Mouse (Mus musculus): ENCODE data around the gene Rps26.
A peak's percentile ranks its signal among the peaks of the same experiment; 100 is the strongest.

Rps26 gene

DNA sequence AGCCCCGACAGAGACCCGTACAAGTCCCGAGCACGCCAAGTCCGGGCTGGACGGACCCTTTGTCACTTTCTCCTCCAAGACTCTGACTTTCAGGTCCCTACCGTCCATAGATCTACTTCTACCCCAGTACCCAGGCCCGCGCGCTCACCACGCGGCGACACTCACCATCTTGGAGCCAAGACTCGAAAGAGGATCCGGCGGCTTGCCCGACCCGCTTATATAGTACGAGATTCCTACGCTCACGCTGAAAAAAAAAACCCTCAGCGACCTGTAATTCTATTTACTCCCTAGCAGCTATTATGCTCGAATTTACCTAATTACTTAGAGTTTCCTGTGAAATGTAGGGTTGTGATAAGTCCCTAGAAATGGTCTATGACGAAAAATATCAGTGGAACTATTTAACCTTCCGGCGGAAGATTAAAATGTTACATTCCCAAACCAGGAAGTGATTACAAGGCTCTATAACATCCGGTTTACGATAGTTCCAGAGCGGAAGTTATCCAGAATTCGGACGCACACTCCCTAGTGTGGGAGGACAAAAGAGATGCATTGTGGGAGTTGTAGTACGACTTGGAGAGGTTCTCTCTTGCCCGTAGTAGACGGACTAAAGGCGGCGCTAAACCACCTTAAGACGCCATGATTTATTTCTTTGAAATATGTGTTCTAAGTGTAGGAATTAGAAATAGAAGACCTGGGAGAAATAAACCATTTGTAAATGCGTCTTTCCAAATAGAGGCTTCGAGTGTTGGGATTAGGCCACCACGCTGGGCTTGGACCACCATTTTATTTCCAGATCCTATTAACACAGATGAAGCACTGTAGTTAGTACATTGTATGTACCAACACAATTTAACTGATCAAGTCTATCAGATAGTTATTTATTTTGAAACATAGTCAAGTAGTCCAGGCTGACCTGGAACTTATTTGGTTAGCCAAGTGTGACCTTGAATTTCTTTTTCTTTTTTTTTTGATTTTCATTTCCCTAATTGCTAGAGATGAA lies at the start of gene Rps26:
Rps26 (minus strand) TSS at position 437 of the 1,000 bp plus-strand sequence.
- DNase-seq (ENCODE audit: low spot score), result peak; percentile 99

DNA sequence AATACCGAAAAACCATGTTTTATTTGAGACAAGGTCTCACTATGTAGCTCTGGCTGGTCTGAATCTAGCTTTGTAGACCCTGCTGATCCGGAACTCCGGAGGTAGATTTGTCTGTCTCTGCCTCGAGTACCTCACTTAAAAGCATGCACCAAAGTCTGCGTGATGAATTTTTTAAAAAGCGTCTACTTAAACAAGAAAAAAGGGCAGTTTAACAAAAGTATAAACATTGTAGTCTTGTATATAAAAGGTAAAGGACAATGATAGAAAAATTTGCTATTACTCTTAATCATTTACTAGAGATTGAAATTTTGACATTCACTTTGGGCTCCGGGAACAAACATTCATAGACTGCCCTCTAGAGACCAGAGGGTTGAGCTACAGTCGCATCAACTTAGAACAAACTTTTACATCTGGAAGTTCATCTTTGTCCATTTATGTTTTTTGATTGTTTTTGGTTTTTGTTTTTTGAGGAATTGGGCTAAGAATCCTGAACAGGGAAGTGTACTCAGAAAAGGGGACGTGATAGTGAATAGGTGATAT lies 48.0 kb upstream of the Rps26 start:
- DNase-seq (ENCODE audit: low spot score), result peak; percentile 64

DNA sequence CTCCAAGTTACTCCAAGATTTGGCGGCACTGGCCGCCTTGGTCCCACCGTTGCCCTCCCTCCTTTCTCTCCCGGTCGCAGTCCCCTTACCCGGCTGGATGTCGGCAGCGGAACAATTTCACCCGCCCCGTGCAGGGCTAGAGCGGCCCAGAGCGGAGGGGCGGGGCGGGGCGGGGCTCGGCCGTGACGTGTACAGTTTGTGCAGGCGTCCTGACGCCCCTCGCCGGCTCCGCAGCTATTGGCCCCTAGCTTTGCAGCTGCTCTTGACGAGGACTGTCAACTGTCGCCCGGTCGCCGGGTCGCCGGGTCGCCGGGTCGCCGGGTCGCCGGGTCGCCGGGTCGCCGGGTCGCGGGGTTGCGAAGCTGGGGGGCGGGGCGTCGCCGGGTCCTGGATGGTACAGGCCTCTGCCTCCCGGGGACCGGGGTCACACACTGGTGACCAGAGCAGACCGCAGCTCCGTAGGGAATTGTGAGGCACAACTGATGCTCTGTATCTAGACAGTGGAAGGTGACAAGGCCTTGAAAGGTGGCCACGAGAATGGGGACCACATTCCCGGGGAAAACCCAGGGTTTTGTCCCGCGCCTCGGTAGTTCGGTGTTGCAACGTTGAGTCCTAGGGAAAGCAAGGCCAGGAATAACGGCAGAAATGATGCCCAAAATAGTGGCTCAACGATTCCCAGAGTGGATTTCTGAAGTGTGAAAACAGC lies 47.4 kb upstream of the Rps26 start, which contains the start of gene Suox:
Suox (minus strand) TSS at position 311 of the 706 bp plus-strand sequence.
- DNase-seq (ENCODE audit: low spot score), result peak; percentile 67

DNA sequence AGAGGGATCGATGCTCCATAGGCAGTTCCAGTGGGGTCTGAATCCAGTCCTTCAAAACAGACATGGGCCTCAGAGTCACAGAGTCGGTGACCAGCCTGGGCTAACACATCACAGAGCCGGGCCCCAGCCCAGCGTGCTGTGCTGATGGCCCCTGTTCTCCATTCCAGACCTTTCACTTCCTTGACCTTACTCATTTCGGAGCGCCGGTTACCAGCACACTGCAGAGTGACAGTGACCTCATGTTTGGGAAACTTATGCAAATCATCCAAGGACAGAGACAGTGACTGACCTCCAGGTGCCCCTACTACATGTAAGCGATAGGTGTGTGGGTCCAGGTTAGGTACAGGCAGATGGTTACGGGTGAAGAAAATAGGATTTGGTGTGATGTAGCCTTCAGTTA lies 44.6 kb upstream of the Rps26 start:
- DNase-seq (ENCODE audit: low spot score), result no peak

DNA sequence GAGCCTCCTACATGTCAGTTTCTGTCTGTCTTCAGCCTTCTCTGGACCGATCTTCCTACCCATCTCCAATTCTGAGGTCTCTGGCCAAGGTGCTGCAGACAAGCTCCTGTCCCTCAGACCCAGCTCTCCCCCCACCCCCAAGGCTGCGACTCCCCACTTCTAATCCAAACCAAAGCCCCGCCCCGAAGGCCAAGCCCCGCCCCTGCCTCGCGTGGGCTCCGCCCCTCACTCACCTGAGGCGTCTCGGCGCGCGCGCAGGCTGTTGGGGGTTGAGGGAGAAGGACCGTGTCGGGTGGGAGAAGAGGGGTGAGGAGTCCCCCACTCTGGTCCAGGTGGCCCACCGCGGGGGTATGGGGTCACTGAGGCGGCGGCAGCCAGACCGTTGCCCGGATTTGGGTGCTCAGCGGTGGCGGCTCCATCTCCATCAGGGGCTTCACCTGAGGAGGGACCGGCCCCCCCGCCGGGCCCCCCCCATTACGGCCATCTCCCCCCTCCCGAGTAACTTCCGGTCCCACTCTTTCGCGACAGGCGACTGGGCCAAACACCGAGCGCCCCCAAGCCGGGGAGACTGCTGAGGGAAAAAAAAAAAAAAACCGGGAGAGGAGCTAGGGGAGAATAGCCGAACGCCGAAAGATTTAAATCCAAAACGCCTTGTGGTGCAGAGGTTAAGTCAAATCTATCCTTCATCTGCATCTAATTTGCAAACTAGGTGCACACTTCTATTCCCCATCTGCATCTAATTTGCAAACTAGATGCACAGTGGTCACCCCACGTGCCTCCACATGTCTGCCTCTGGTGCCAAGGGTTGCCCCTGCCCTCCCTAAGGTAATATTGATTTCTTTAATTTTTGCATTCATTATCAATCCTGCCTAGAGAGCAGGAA lies 42.5 kb upstream of the Rps26 start:
- no peak for DNase-seq (ENCODE audit: low spot score)

DNA sequence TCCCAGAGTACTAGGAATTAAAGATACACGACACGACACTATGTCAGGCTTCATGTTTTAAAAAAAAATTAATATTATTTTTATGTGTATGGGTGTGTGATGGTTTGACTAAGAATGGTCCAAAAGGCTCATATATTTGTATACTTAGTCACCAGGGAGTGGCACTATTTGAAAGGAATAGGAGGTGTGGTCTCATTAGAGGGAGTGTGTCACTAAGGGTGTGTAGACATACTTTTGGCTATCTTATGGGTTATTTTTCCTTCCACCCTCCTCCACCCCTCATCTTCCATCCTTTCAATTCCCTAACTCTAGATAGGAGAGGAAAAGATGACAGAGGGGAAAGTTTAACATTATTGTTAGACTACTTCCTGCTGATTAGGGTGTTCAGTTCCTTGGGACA lies 39.3 kb upstream of the Rps26 start:
- DNase-seq (ENCODE audit: low spot score), result no peak

DNA sequence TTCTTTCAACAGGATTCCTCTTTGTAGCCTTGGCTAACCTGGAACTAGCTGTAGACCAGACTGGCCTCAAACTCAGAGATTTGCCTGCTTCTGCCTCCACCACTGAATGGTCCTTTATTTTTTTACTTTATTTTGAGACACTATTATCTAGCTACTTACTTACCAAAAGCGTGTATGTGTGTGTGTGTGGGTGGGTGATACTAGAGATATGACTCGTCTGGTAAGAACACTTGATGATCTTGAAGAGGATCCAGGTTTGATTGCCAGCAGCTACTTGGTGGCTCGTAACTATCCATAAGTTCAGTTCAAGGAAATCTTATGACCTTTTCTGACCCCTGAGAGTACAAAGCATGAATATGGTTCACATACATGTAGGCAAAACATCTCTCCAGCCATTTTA lies 38.8 kb upstream of the Rps26 start:
- no peak for DNase-seq (ENCODE audit: low spot score)

DNA sequence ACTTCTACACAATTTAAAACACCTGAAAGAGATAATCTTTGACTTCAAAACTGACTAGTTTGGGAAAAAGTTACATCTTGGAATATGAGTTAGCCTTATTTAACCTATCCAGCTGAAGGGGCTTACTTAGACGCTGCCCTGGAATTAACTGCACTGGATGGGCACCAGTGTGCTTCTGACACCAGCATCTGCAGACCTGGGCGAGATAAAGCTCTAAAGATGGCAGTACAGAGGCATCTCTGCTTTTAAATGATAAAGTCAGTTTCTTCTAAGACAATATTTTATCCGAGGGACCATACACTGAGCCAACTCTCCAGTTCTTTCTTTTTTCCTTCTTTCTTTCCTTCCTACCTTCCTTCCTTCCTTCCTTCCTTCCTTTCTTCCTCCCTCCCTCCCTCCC lies 38.3 kb upstream of the Rps26 start:
- DNase-seq (ENCODE audit: low spot score), result no peak

DNA sequence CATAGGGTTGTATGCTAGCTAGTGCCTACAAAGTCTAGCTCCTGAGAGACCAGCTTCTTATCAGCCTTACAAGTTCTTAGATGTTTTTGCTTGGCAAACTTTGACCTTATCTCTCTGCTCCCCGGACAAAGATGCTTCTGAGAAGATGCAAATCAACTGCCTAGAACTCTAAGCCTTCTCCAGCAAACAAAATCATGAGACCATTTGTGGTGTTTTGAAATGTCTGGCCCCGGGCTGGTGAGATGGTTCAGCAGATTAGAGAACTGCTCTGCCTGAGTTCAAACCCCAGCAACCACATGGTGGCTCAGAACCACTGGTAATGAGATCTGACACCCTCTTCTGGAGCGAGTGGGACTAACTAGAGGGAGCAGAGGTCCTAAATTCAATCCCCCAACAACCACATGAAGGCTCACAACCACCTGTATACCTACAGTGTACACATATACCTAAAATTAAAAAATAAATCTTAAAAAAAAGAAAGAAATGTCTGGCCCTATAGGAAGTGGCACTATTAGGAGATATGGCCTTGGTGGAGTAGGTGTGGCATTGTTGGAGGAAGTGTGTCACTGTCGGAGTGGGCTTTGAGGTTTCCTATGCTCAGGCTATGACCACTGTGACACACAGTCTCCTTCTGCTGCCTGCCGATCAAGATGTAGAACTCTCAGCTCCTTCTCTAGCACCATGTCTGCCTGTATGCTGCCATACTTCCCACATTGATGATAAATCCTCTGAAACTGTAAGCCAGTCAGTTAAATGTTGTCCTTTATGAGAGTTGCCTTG lies 37.1 kb upstream of the Rps26 start:
- DNase-seq (ENCODE audit: low spot score), result no peak

DNA sequence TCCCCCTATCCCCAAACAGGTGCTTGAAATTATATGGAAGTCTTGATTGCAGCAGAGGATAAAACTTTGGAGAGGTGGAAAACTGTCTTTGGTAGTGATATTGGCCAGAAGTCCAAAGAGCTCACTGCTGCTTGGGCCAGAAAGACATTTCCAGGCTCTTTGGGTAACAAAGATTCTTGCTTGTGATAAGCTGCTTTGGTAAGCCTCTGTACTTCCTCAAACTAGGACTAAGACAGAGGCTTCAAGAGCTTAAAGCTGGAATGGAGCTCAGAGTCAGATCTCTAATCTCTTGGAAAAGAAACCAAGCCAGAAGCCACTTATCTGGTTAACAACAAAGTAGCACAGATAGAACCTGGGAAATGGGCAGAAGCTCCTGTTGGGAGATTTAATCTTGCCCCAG lies 35.9 kb upstream of the Rps26 start:
- DNase-seq (ENCODE audit: low spot score), result no peak

DNA sequence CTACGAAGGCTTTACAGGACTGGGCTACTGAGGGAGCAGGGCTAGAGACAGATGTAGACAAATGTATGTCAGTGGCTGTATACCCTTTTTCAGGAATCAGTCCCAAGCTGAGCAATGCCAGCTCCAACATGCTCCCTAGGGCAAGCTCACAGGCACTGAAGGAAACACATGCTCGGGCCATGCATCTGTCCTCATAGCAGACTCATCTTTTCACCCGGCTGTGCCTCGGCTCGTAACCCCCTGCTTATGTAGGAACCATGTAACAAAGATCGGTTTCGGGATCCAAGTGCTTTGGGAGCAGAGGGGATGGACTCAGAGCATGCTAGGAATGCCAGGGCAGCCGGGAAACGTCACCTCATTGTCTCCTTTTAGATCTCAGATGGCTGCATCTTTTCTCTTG lies 32.9 kb upstream of the Rps26 start:
- no peak for DNase-seq (ENCODE audit: low spot score)

DNA sequence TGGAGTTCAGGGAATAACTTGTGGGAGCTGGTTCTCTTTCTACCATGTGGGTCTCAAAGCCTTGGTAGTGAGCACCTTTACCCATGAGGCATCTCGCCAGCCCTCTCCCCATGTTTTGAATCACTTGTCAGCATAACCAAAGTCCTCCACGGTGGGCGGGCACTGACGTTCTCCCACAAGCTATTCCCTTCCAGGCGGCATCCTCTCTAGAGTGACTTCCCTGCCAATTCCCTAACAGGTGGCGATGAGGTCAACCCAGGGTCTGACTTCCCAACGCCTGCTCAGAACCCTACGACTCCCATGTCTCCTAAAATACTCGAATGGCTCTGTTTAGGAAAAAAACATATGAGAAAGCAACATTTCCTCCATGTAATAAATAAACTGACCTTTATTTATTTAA lies 31.3 kb upstream of the Rps26 start:
- no peak for DNase-seq (ENCODE audit: low spot score)

DNA sequence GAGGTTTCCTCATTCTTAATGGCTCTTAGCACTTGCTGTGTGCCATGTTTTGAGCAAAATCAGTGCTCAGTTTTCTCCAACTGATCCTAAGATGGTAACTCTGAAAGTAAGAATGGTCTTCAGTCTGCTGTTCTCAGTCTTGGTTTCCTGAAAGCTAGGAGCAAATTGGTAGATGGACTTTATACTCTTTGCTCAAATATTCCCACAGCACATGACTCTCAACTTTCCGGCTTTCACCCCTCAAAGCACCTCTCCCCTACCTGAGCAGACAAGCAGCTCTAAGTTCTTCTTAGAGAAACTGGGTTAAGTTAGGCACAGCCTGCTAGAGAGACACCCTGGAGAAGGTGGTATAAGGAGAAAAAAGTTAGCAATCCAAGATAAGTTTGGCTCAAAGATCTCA lies 30.2 kb upstream of the Rps26 start:
- DNase-seq (ENCODE audit: low spot score), result no peak

DNA sequence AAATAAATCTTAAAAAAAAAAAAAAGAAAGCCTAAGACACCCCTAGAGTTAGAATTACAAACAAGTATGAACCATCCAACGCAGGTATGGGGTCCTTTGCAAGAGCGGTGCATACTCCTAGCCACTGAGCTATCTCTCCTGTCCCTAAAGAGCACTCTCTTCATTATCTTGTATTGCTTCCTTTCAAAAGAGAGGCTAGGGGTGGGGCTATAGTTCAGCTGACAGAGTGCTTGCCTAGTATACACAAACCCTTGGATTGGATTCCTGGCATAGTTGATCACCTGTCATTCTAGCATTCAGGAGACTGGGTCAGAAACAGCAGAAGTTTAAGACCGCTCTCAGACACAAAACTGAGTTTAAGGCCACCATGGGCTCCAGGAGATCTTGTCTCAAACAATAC lies 28.7 kb upstream of the Rps26 start:
- DNase-seq (ENCODE audit: low spot score), result no peak

DNA sequence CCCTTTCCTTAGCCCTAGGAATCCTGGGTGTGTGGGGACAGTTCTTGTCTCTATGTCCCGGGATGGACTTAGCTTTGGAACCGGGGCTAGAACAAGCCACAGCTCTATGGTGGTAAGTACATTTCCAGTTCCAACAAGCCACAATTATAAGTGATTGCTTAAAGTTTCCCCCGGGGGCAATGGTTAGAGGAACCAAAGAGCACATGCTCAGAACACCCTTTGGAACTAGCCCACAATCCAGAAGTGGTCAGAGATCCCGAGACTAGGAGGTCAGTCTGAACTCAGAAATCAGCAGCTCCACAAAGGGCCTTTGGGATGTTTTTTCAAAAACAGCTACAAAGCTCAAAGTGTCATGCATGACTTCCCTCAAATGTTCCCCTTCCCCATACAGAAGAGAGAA lies 27.3 kb upstream of the Rps26 start:
- DNase-seq (ENCODE audit: low spot score), result peak; percentile 8

DNA sequence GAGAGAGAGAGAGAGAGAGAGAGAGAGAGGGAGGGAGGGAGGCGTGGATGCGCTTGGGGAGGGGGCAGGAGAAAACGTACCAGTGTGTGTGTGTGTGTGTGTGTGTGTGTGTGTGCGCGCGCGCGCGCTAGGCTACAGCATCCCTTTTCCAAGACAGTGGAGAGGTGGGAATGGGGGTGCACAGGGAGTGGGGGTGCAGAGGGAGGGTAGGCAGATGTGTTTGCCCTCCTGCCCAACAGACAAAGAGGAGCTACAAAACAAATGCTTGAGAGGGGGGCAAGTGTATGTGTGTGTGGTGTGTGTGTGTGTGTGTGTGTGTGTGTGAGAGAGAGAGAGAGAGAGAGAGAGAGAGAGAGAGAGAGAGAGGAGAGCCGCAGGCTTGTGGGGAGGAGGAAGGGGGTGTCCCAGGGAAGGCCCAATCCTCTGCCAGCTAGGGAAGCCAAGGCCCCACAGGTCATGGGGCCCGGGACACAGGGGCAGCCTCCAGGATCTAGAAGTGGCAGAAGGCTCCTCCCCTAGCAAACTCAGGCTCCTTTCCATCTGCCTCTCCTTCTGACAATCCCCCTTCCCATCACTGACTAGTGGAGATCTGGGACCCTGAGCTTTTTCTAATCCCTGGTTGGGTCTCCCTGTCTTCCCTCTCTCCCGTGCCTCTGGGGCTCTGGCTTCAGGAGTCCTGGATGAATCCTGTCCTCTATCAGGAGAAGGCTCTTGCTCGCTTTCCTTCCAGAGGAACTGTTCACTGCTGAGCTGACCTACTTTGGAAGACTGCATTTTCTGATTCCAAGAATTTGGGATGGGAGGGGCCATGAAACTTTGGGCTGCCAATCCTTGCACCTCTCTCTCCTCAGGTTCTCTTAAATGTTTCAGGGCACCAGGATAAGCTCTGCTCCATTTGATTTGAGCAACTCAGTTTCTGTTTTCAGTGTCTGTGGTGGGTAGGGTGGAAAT lies 19.9 kb upstream of the Rps26 start:
- DNase-seq (ENCODE audit: low spot score), result no peak

DNA sequence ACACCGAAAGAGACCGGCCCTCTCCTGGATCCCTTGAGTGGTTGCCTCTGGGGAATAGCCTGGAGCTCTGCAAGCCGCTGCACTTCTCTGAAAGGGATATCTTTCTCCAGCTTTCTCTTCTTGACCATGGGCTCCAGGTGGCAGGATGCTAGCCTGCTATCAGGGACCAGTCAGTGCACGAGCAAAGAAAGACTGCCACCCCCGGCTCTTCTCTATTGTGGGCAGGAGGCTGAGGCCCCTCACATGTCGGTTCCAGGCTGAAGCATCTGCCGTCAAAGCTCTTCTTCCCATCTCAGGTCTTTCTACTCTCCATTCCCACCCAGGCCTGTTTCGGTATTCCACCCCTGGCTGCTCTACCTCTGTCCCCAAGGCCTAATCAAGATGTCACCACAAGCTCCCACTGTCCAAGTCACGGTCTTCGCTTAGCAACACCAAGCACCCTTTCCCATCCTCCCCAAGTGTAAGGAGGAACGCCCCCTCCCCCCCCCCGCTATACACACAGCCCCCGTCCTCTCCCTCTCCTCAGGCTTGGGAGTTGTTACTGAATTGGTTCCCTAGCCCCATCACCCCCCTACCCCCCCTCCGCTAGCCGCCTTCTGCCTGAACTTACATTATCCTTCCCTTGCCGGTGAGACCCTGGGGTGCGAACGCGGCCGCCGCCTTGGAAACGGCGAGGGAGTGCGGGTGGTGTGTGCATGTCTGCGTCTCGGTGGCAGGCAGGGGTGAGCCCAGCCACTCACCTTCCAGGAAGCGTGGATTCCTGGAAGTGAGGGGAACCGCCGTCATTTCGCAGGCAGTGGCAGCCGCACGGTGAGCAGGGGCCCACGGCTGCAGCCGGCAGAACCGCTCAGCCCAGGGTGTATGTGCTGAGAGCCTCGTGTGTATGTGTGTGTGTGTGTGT lies 18.8 kb upstream of the Rps26 start, which contains the start of gene Ikzf4:
Ikzf4 (minus strand) TSS at position 881 of the 901 bp plus-strand sequence.
- no peak for DNase-seq (ENCODE audit: low spot score)

DNA sequence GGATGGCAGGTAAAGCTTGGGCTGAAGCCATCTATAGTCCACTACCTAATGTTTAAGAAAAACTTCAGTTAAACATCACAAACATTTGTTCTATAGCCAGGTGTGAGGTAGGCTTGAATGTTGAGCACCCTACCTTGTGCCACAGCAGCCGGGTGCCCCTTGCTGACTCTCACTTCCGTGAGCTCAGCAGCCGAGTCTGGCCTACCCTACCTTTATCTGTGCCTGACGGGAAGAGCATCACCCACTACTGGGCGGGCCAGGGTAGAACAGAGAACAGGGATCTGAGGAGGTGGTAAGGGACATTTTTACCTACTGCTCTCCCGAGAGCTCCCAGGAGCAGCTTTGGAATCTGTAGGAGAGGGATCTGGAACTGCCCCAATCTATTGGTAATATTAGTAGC lies 16.2 kb upstream of the Rps26 start:
- no peak for DNase-seq (ENCODE audit: low spot score)

DNA sequence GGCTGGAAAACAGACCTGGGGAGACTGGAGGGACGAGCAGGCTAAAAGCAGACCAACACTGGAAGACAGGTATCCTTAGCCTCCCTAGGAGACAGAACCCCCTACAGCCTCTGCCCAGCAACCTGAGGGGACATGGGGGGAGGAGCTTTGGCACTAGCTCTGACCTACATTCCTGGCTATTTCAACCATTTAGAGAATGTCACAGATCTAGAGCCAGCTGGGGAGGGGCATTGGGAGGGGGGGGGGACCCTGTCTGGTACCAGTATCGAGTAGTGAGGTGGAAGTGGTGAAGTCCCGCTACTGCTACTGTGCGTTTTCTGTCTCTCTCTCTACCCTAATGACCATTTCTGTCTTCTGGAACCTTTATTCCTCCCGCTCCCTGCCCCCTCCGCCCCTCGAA lies 15.3 kb upstream of the Rps26 start:
- DNase-seq (ENCODE audit: low spot score), result no peak
